Mouse (Mus musculus) cerebellum, adult 2 months (tissue): ENCODE results near the gene Pcmt1. TPM values are rescaled to one million over a fixed set of nuclear protein-coding genes. Genes with fewer than 3 reads are reported as not detected.

ENCODE experiments used
- DNase-seq, 2 experiments: peaks; one replicate each; pipeline ENCODE4 v3.0.0; 2021
- H3K27ac ChIP-seq: fragments of 200-500 bp; 2 replicates; pipeline ENCODE4 v1.5.1; 2012; ENCODE audit warnings: low read length, control low read depth, inconsistent platforms; ENCODE audit not compliant: insufficient read depth
- H3K27me3 ChIP-seq: fragments of 200-500 bp; 2 replicates; pipeline ENCODE4 v1.6.1; 2012; ENCODE audit warnings: inconsistent platforms, mild to moderate bottlenecking, low read length, moderate library complexity; ENCODE audit not compliant: control insufficient read depth, insufficient read depth
- H3K4me1 ChIP-seq: fragments of 200-500 bp; 2 replicates; pipeline ENCODE4 v1.6.1; 2011; ENCODE audit warnings: low read length; ENCODE audit not compliant: control insufficient read depth, insufficient read depth
- H3K4me3 ChIP-seq: fragments of 200-500 bp; replicated peaks from 2 replicates; pipeline ENCODE3; 2011; ENCODE audit warnings: mild to moderate bottlenecking, low read depth, low read length, control low read depth; ENCODE audit not compliant: insufficient read depth
- CTCF ChIP-seq: fragments of 200-500 bp; IDR thresholded peaks from 2 replicates; pipeline ENCODE4 v1.5.1; 2011; ENCODE audit warnings: low read depth, mild to moderate bottlenecking, control low read depth, low read length, moderate library complexity, borderline replicate concordance; ENCODE audit not compliant: insufficient read depth
- POLR2A ChIP-seq: fragments of 200-500 bp; IDR thresholded peaks from 2 replicates; pipeline ENCODE4 v1.6.1; 2011; ENCODE audit warnings: low read length, control low read depth, borderline replicate concordance; ENCODE audit not compliant: insufficient read depth
- WGBS: fragments of 180-500 bp; shearing (Covaris S2); methylation state at CpG from one replicate; pipeline ENCODE4 v1.1.7; 2018; 5-methylcytosine and 5-hydroxymethylcytosine counted together
- polyA plus RNA-seq: library from polyadenylated mRNA; depleted of rRNA; stranded (reverse); fragments of >200 nt; gene quantifications from 2 replicates; pipeline ENCODE4 v1.2.3, GENCODE M21; 2012

Gene Pcmt1
- polyA plus RNA-seq, 1 experiment = 151 TPM

- Histone ChIP-seq H3K4me1 (no peaks in the 10 kb centered on the region), H3K4me3 (no peak overlapping the region), H3K27me3 (no peaks in the 10 kb centered on the region), H3K27ac (no peak overlapping the region)
- no peak for DNase-seq
- WGBS = 75% methylated on average over 3 of the region's 3 CpGs
- TF ChIP-seq POLR2A (no peak), CTCF (no peak)
Measured at GRCm38 (mm10) chr10:7700120-7700519, 19.2 kb upstream of the Pcmt1 start.

GRCm38 (mm10) chr10:7695286-7695685, 14.3 kb upstream of the Pcmt1 start:
- Histone ChIP-seq H3K27me3 (no peaks in the 10 kb centered on the region), H3K4me3 (no peak overlapping the region), H3K27ac (no peak overlapping the region), H3K4me1 (no peaks in the 10 kb centered on the region)
- no peak for DNase-seq
- TF ChIP-seq POLR2A (no peak), CTCF (no peak)

DNA sequence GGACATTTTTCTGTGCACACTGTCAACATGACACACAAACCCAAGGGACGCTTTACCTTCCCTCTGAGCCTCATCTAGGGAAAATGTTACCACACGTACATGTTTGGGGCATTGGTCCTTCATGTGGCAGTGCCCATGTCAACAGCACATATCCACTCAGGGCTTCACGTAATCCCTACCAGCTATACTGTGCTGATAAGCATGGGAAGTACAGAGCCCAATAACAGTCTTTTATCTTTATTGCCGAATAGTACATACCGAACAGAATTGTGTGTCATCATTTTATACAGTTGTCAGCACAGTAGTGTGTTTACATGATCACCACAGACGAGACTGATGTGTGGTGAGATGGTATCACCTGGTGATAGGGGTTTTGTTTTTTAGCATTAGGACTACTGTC, 6.0 kb upstream of the Pcmt1 start:
- TF ChIP-seq POLR2A (no peak), CTCF (no peak)
- Histone ChIP-seq H3K4me1 (peaks cover 9% of the 10 kb centered on the region; the same call in 1 of the 2 replicates), H3K4me3 (no peak overlapping the region), H3K27ac (no peak overlapping the region), H3K27me3 (no peaks in the 10 kb centered on the region)
- DNase-seq = no peak
- 88% methylated on average over 6 of the region's 6 CpGs for WGBS

DNA sequence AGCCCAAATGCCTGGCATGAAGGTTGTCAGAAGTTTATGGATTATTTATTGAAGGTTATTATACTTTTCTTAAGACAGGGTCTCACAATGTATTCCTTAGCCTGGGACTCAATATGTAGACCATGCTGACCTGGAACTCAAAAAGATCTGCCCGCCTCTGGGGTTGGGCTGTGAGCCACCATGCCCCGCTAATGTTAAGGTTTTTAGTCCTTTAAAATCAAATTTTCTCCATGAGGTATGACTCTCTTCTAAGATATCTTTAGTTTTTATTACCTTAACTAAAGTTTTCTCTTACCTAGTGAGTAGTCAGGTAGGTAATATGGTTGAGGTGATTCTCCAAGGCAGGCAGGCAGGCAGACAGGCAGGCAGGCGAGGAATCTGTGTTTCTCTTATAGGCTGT, 1.3 kb upstream of the Pcmt1 start:
- DNase-seq = no peak
- no peak for TF ChIP-seq POLR2A
- no peak for TF ChIP-seq CTCF
- 21% methylated on average over 3 of the region's 3 CpGs for WGBS
- H3K27ac ChIP-seq = no peak overlapping the region
- peak overlapping the region; percentile 43 for H3K4me3 ChIP-seq
- H3K4me1 ChIP-seq = peaks cover 15% of the 10 kb centered on the region; the same call in 1 of the 2 replicates
- H3K27me3 ChIP-seq = no peaks in the 10 kb centered on the region

DNA sequence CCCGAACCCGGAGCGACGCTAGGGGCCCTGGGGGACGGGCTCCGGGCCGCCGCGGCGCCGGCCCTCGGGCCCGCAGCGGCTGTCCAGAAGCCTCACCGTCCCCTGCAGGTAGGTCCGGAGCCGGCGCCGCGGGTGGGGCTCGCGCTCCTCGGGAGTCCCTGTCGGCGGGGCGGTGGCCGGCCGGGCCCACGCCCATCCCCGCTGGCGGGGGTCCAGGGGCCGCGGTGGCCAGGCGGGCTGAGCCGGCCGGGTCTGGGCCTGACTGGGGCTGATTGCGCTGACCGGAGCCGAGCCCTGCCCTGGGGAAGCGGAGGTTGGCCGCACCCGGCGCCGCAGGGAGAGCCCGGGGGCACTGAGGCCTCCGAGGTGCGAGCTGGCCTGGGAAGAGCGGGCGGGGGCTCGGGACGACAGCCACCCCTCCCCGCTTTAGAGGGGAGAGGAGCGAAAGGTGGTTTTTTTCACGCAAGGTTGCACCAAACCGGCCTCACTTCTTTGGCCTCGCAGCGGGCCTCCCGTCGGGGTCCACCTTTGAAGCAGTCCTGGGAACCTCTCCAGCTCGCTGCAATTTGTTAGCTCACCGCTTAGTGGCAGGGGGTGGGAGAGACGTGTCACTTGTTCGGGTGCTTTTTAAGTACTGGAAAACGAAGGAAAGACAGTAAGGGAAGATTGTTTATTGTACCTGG, 548 bp upstream of the Pcmt1 start:
- Histone ChIP-seq H3K4me1 (peaks cover 15% of the 10 kb centered on the region; the same call in 1 of the 2 replicates), H3K27ac (peak overlapping the region; percentile 96), H3K27me3 (no peaks in the 10 kb centered on the region), H3K4me3 (peak overlapping the region; percentile 89)
- WGBS = 1% methylated on average over 61 of the region's 64 CpGs
- TF ChIP-seq CTCF (peak; percentile 17; the same call in 1 of the 2 replicates), POLR2A (no peak)
- peak; percentile 73 to 78 for DNase-seq

GRCm38 (mm10) chr10:7673673-7674072, 7.3 kb downstream of the Pcmt1 start:
- H3K27ac ChIP-seq = no peak overlapping the region
- no peaks in the 10 kb centered on the region for H3K4me1 ChIP-seq
- no peaks in the 10 kb centered on the region for H3K27me3 ChIP-seq
- TF ChIP-seq CTCF (peak; percentile 37; the same call in 1 of the 2 replicates), POLR2A (no peak)
- WGBS = 45% methylated on average over 1 of the region's 1 CpGs
- H3K4me3 ChIP-seq = no peak overlapping the region
- DNase-seq = peak in 1 of 2 experiments; percentile 21

GRCm38 (mm10) chr10:7667342-7667802, 13.6 kb downstream of the Pcmt1 start, which contains the start of gene Nup43:
TSS of gene Nup43 (plus strand) at chr10:7667503.
- TF ChIP-seq CTCF (no peak), POLR2A (peak; percentile 48; the same call in 1 of the 2 replicates)
- under 1% methylated on average over 24 of the region's 24 CpGs for WGBS
- H3K4me1 ChIP-seq = peaks cover 4% of the 10 kb centered on the region; the same call in 1 of the 2 replicates
- H3K4me3 ChIP-seq = peak within 1 kb of the TSS; percentile 60
- no peaks in the 10 kb centered on the region for H3K27me3 ChIP-seq
- no peak within 1 kb of the TSS for H3K27ac ChIP-seq
- peak; percentile 91 to 92 for DNase-seq

- DNase-seq = no peak
- H3K4me3 ChIP-seq = no peak overlapping the region
- WGBS = 91% methylated on average over 1 of the region's 1 CpGs
- peaks cover 4% of the 10 kb centered on the region; the same call in 1 of the 2 replicates for H3K4me1 ChIP-seq
- TF ChIP-seq POLR2A = no peak
- TF ChIP-seq CTCF = no peak
- no peaks in the 10 kb centered on the region for H3K27me3 ChIP-seq
- H3K27ac ChIP-seq = no peak overlapping the region
Measured at GRCm38 (mm10) chr10:7664889-7665288, 16.0 kb downstream of the Pcmt1 start.
